In the genomic region with DNA sequence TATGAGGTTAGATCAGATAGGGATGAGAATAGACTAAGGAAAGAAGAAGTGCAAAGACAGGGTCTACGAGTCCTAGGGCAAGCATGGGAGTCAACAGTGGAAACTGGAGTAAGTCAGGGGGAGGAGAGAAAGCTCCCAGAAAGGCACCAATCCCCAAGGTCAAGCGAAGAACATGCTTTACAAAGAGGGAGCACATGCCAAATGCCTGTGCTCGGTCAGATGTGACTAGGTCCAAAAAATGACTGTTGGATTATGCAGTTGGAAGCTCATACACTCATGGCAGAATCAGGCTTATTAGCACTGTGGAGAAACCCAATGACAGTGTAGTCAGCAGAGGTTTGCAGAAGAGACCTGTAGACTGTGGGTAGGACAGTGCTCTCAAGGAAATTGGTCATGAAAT, we compare ENCODE assay signal across 24 mouse cellular contexts.
A peak's percentile ranks its signal among the peaks of the same experiment; 100 is the strongest.
DNase-seq lines count a peak whose midpoint lies in the region; ATAC-seq and TF ChIP-seq lines count a peak whose summit lies in the region.
"Had no signal": no experiment of that assay in that cellular context is flagged by ENCODE, and none has a peak within 500 bp of the region (broad histone marks: within the 10 kb centered on the region; RNA-seq: fewer than 3 reads in every experiment).

No protein-coding gene starts in this region.

- H3K4me3 ChIP-seq in kidney, adult 2 months (ENCODE audit: insufficient read depth, low read depth, low read length), result no peak overlapping the region
- H3K4me3 ChIP-seq in kidney, embryonic 15.5 days (replicated peaks), result no peak overlapping the region
- H3K4me3 ChIP-seq: forebrain, embryonic 10.5 days; forebrain, embryonic 13.5 days; heart, adult 2 months; heart, embryonic 10.5 days; heart, embryonic 13.5 days; hindbrain, embryonic 12.5 days; hindbrain, embryonic 15.5 days had no signal

- peak; percentile 81 for DNase-seq in kidney, adult 2 months
- DNase-seq in kidney, postnatal 10 days, result peak; percentile 14
- DNase-seq in kidney, adult 18-20 months, result no peak
- DNase-seq in kidney, postnatal 25 days, result peak; percentile 20 to 62
- DNase-seq in left cerebral cortex, postnatal 4 days, result no peak
- DNase-seq: adrenal gland, postnatal 10 days; B cell, adult 2 months; cerebellum, adult 18-20 months; cerebellum, adult 9-10 months; cerebellum, postnatal 14 days; gastrocnemius, postnatal 10 days; gastrocnemius, postnatal 36 days; heart, adult 2 months had no signal

- no peaks in the 10 kb centered on the region for H3K9me3 ChIP-seq in kidney, embryonic 15.5 days (replicated peaks)
- H3K9me3 ChIP-seq: forebrain, embryonic 10.5 days; forebrain, embryonic 13.5 days; G1E; heart, embryonic 10.5 days; heart, embryonic 13.5 days; hindbrain, embryonic 12.5 days; hindbrain, embryonic 15.5 days had no signal

- H3K27ac ChIP-seq in kidney, adult 2 months (ENCODE audit: insufficient read depth, low read depth, low read length), result no peak overlapping the region
- no peak overlapping the region for H3K27ac ChIP-seq in kidney, embryonic 15.5 days
- H3K27ac ChIP-seq: forebrain, embryonic 10.5 days; forebrain, embryonic 13.5 days; heart, adult 2 months; heart, embryonic 10.5 days; heart, embryonic 13.5 days; hindbrain, embryonic 12.5 days; hindbrain, embryonic 15.5 days had no signal

- WGBS in kidney, adult 2 months, result 40% methylated on average over 3 of the region's 3 CpGs
- 74% methylated on average over 3 of the region's 3 CpGs for WGBS in kidney, embryonic 15.5 days

- peaks cover 8% of the 10 kb centered on the region; the same call in 1 of the 2 replicates for H3K4me1 ChIP-seq in kidney, adult 2 months (ENCODE audit: control insufficient read depth, insufficient read depth, low read length)
- H3K4me1 ChIP-seq in kidney, embryonic 15.5 days, result no peaks in the 10 kb centered on the region
- H3K4me1 ChIP-seq: forebrain, embryonic 10.5 days; forebrain, embryonic 13.5 days; heart, embryonic 10.5 days; heart, embryonic 13.5 days; hindbrain, embryonic 12.5 days; hindbrain, embryonic 15.5 days had no signal

- no peak for TF ChIP-seq CTCF in kidney, adult 2 months (conservative IDR thresholded peaks at IDR 0.05; ENCODE audit: insufficient read depth, insufficient read length, low read depth, low read length)

- no peak for TF ChIP-seq POLR2A in kidney, adult 2 months (IDR thresholded peaks at IDR 0.05; ENCODE audit: low read depth, low read length)

- no peak overlapping the region for H3K9ac ChIP-seq in kidney, embryonic 15.5 days
- H3K9ac ChIP-seq: forebrain, embryonic 13.5 days; heart, embryonic 13.5 days; hindbrain, embryonic 12.5 days; hindbrain, embryonic 15.5 days had no signal

- no peak for ATAC-seq in kidney, embryonic 15.5 days (replicated peaks; ENCODE audit: low FRiP score)
- ATAC-seq: forebrain, embryonic 13.5 days; forebrain, embryonic 16.5 days; Patski had no signal

- H3K36me3 ChIP-seq in kidney, adult 2 months (ENCODE audit: control insufficient read depth, insufficient read depth, low read length), result no peaks in the 10 kb centered on the region
- H3K36me3 ChIP-seq in kidney, embryonic 15.5 days, result no peaks in the 10 kb centered on the region
- H3K36me3 ChIP-seq: forebrain, embryonic 10.5 days; G1E; heart, embryonic 10.5 days; heart, embryonic 13.5 days; hindbrain, embryonic 12.5 days; hindbrain, embryonic 15.5 days had no signal

- no peak overlapping the region for H3K4me2 ChIP-seq in kidney, embryonic 15.5 days
- H3K4me2 ChIP-seq: forebrain, embryonic 13.5 days; heart, embryonic 13.5 days; hindbrain, embryonic 12.5 days; hindbrain, embryonic 15.5 days had no signal

- intact Hi-C loops in left cerebral cortex, postnatal 4 days (cut with DNase I), result no loop called here

- H3K27me3 ChIP-seq in kidney, adult 2 months (replicated peaks; ENCODE audit: control insufficient read depth, insufficient read depth, low read length), result no peaks in the 10 kb centered on the region
- no peaks in the 10 kb centered on the region for H3K27me3 ChIP-seq in kidney, embryonic 15.5 days
- H3K27me3 ChIP-seq: CH12.LX; forebrain, embryonic 13.5 days; heart, embryonic 13.5 days; hindbrain, embryonic 12.5 days; hindbrain, embryonic 15.5 days; Patski had no signal

Comparison
In these comparisons a context has a peak if more than half of its experiments do, and no peak if none do; other contexts are left out.
1. DNase-seq: peak in kidney, adult 2 months (single experiment), kidney, postnatal 10 days (single experiment) and kidney, postnatal 25 days (2 of 2); none in kidney, adult 18-20 months (single experiment) and left cerebral cortex, postnatal 4 days (single experiment).